Mouse (Mus musculus) B cell, adult 2 months (primary cell): ENCODE results near the gene Zc3h4.

Experiments used
- DNase-seq, 2 experiments: peaks; one replicate each; pipeline ENCODE4 v3.0.0; 2022

Gene Zc3h4

DNA sequence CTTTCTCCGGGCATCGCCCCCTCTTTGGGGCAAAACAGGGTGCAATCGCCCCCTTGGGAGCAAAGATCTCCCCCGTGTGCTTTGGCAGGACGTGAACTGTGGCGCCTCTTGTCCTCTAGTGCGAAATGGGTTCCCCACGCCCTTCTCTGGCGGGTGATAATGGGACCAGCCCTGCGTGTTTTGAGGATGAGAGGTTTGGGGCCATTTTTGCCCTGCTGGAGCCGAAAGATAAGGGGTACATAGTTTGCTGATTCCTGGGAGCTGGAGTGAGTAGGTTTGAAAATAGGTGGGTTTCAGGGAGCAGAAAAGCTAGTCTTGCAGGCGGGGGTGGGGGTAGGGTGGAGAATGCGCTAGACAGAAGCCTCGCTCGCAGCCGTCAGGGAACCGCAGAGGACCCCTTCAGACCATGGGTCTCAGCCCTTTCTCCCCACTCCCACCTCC, 1.3 kb downstream of the Zc3h4 start:
- DNase-seq, result peak; percentile 55 to 57

DNA sequence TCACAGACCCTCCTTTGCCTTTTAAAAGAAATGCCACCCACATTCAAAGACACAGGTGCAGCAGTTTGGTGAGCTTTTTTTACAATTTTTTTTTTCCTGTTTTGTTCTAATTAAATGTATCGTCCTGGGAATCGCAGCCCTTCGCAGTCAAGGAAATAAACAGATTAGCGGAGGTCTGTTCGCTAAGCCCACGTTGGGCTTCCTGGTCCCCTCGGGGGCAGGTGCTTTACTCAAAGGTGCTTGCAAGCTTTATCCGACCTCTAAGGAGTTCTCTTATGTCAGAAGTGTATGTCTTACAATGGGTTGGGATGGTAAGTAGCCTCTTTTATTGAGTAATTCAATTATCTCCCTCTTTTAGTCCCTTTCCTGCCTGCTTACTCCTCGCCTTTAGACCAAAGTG, 1.7 kb downstream of the Zc3h4 start:
- DNase-seq, result peak in 1 of 2 experiments; percentile 14

DNA sequence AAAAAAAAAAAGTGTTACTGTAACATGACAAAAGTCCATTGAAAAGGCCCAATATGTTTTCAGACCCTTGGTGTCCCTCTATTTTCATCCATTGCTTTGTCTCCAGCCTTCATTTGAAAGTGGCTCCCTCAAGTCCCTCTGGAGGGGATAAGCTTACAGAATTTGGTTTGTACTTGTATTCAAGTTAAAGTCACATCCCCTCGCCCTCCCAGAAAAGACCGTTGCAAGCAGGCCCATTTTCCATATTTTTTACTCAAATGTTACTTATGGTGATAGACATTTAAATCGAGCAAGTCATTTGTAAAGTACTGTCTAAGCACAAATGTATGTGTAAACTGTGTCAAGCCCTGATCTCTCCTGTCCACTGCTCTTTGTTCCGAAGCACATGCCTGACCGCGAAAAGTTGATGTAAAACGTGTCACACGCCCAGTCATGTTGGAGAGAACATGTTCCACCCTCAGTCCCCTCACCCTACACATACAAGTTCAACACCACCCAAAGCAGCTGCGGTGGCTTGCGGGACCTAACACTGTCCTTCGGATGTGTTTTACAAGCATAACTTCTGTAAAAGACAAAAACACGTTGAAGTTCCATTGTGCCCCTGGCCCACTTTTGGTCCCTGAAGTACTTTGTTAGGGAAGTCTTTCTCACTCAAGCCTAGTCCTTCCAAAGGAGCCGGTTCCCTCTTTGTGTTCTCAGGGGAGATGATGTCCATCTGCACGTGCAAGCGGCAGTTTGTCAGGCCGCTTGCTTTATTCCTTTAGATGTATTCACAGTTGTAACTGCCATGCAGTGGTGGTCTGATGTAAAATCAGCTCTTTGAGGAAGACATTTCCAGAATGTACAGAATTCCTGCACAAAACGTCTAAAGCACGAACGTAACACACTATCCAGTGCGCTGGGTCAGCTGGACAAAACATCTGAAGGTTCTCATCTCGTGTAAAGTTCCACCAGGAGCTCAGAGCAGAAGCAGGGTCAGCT, 2.5 kb downstream of the Zc3h4 start:
- peak; percentile 25 for DNase-seq

DNA sequence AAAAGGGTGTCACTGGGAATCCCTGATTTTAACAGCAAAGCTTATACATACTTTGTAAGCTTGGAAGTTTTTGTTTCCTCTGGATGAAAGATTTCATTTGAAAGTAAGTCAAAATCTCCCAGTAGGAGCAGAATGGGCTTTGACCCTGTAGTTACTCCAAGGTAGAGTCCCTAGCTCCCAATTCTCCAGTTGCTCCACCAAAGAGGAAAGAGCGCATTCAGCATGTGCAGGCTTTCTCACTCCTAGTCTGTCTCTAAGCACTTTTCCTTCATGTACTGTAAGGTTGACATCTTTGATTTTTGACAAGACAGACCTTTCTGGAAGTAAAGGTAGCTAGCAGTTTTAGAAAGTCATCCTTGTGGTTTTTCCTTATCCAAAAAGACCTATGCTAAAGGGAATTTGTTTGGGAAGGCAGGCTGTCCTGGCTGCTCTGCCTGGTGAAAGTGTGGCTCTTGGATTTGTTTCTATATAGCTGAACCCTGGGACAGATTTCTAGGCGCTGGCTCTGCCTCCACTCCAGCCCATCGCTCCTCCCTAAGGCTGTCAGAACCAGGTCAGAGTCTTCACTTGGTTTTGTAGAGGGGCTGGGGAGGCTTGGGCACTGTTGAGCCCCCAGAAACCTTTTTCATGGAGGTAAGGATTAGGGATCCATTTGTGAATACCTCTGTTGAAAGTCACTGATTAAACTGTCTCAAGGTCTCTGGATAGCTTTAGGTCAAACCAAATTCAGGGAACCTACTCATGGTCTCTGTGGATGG, 3.8 kb downstream of the Zc3h4 start:
- DNase-seq, result no peak

DNA sequence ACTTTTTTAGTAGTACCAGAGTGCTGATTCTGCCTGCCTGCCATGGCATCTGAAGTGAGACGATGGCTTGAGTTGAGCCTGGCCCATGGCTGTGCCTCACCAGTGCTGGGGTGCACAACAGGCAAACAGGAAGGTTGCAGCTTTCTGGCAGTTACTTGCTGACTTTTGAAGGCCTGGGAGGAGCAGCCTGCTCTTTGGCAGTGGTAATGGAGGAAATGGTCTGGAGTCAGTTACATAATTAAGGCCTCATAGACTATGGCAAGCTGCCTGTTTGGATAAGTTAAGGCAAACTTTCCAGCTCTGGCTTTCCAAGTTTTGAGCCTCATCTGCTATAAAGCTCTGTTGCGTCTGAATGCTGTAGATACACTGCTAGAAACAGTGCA, 4.4 kb downstream of the Zc3h4 start:
- peak; percentile 12 to 22 for DNase-seq

DNA sequence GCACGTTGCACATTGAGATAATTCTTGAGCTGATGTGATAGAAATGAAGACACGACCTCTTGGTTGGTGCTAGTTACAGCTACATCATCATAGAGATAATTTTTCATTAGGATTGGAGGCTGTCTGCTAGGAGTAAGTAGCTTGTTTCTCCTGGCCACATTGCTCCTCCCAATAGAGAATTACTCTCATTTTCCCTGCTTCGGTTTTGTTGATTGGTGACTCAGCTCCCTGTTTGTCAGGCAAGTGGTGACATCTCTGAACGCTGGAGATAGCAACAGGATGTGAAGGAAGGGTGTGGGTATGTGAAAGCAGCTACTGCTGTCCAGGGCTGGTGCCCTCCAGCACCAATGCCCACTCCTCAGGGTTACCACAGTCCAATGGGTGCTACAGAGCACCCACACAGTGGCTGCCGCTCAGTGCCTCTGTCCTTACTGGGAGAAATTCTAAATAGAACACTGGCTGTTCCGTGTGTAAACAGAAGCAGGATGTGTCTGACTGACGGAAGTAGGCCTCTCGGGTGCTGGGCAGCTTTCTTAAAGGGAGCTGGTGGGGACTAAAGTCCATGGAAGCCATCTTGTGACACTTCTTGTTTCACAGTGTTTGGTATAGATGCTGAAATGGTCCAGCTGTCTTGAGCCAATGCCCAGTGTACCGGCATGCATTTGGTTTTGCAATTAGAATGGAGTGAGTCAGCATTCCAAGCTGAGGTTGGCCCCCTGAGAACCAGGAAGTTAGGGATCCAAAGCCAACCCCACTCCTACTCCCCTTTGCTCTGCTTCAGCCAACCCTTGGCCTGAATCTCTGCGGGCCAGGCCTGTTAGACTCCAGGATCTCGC, 5.0 kb downstream of the Zc3h4 start:
- DNase-seq, result peak; percentile 42 to 51

DNA sequence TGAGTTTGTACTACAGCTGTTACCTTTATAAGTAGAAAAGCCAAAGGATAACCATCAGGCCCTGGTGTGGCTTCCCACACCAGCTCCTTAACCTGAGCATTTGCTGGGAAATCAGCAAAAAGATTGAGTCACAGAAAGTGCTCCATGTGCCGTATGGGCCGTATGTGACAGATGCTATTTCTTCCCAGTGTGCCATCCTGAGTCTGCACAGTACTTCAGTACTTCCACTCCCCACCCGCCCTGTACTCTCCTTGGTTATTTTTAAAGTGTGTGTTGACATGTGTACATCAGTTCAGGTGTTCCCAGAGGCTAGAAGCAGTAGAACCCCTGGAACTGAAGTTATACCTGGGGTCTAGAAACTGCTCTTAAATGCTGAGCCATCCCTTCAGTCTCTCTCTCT, 6.3 kb downstream of the Zc3h4 start:
- DNase-seq, result no peak

DNA sequence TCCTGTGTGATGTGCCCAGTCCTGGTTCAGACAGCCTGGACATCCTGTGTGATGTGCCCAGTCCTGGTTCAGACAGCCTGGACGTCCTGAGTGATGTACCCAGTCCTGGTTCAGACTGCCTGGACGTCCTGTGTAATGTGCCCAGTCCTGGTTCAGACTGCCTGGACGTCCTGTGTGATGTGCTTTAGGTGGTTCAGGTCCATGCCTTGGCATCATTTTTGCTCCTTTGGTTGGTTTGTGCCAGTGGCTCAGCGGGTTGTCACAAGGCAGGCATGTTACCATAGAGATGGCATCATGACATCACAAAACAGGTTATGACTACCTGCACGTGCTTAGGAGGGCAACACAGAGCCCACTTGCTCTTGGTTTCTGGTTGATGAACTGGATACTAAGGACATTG, 10.4 kb downstream of the Zc3h4 start:
- DNase-seq, result no peak

DNA sequence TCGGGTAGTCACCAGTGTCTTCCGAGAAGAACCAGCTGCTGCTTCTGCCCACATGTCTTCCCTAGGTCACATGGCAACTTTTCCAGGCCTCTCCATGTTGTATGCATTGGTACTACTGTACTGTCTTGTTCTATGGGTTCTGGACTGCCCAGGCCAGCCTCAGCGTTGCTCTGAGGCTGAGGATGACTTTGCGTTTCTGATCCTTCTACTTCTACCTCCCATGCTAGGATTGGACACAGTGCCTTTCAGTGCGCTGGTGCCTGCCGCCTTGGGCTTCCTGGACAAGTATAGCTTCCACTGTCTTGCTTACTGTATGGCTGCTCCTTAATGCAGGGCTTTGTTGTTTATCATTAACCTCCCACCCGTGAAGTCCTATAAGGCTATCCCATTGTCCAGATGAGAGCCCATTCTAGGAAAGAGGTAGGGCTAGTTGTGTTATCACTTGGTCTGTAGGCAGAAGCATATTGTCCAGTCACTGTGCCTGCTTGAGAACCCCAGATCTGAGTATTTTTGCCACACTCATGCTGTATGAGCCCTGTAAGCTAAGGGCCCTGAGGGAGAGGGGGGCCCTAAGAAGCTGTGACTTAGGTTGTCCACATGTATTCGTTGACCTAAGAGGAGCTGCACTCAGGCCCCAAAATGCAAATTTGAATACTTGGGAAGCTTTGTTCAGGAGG, 11.6 kb downstream of the Zc3h4 start:
- no peak for DNase-seq

DNA sequence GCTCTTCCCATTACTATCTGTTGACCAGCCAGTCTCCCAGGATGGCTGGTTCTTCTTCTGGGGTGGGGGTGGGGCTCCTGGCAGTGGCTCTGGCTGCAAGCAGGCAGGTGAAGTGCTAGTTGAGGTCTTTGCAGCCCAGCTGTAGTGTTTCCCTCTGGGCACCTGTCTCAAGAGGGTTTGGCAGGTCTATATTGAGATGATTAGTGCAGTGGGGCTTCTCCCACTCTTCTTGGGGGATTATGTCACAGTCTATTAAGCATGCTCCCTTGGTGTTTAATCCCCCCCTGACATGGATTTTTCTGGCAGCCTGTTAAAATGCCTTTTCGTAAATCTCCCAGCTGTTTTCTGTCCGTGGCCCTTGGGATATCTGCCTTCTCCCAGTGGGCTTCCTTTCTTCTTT, 12.2 kb downstream of the Zc3h4 start:
- DNase-seq, result no peak

DNA sequence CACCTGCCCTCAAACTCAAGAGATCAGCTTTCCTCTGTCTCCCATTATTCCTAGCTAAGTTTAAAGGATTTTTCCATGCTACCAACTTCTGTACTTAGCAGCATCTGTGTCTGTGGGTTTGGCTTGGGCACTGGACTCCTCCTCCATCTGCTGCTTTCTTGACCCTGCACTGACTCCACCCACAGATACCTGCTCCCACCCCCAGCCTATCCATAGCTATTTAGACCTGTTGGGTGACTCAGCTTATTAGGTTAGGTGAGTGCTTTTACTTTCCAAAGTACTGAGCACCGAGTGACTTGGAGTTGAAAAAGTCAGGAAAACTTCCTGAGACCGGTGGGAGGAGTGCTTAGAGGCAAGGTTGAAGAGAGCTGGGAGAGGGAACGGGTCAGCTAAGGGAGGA, 14.7 kb downstream of the Zc3h4 start:
- DNase-seq, result no peak

DNA sequence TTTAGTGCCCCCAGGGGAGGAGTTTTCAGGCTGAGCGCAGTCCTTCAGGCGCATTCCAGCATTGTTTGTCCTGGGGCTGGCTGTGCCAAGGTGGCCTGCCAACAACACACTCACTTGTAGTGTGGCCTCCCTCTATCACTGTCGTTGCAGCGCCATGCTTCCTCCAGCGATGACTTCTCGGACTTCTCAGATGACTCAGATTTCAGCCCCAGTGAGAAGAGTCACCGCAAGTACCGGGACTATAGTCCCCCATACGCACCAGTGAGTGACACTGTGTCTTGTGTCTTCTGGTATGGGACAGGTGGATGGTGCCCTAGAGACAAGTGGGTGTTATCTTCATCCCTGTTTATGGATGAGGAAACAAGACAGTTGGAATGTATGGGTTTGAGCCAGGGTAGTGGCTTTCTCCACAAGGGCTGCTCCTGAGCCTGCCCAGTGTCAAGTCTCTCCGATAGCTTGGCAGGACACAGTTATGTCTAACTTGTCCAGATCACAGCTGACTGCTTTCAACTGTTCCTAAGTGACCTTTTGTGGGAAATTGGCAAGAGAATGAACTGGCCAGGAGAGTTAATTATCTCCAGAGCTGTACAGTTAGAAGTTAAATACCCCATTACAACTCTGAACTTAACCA, 16.5 kb downstream of the Zc3h4 start:
- no peak for DNase-seq

DNA sequence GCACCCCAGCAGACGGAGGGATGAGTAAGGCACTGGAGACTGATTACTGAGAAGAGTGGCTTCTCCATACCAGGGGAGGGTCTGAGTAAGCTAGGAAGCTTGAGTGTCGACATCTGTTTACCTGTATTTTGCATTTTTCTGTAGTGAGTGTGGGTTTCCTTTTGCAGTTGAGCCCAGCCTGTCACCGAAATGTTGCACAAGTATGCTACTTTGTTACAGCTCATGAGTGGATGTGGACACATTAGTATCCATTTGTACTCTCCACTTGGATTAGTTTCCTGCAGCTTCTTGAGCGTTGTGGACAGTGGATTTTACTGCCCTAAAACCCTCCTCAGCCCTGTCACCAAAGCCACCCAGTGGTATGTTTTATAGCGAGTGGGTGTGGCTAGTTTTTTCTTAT, 18.0 kb downstream of the Zc3h4 start:
- no peak for DNase-seq

DNA sequence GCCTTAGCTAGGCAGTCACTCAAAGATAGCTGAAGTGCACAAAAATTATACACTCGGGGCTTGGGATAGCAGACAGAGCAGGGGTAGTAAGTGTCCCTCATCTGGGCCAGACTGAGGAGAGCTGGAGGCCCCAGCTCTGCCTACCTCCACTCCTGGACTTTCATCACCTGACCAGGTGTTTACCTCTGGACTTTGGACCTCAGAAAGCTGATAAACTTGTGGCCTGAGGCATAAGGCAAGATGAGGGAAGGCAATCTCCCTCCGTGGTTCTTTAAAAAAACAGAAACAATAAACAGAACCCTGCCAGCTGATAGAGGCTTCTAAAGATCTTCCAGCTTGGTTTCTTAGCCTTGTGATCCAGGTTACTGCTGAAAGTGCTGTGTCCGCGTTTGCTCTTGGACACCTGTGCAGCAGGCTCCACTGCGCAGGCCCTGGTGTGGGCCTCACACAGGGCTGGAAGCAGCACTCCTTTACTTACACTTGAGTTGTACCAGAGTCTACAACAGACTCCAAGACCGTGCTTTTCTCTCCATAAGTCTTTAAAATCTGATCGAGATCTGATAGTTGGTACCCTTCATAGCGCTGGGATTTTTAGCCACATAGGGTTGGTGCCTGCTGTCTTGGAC, 19.9 kb downstream of the Zc3h4 start:
- no peak for DNase-seq

DNA sequence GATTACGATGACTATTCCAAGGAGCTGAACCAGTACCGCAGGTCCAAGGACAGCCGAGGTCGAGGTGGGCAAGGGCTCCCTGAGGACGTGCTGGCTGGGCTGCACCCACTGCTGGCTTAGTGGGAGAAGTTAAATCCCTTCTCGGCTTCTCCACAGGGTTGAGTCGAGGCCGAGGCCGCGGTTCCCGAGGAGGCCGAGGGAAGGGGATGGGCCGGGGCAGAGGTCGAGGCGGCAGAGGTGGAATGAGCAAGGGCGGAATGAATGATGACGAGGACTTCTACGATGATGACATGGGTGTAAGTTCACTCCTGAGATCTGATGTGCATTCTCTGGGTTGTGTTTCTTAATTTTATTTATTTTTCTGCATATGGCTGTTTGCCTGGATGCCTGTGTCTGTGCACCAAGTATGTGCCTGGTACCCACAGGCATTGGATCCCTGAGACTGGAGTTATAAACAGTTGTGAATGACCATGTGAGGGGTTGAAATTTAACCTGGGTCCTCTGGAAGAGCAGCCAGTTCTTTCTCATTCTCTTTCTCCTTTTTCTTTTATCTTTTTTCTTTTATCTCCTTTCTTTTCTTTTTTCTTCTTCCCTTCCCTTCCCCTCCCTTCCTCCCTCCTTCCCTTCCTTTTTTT, 21.6 kb downstream of the Zc3h4 start:
- no peak for DNase-seq

DNA sequence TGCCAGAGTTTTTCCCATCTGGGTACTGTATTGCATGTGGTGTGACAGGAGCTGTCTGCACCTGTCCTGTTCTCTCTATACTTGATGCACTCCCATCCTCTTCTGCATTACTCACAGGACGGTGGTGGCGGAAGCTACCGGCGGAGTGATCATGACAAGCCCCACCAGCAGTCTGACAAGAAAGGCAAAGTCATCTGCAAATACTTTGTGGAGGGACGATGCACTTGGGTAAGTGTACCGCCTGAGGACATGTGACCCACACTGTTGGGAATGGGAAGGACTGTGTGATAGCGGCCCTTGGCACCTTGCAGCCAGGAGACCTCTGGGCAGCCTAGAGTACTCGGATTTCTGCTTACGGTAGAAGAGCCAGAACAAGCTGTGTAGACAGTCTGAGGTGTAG, 23.0 kb downstream of the Zc3h4 start:
- DNase-seq, result no peak

DNA sequence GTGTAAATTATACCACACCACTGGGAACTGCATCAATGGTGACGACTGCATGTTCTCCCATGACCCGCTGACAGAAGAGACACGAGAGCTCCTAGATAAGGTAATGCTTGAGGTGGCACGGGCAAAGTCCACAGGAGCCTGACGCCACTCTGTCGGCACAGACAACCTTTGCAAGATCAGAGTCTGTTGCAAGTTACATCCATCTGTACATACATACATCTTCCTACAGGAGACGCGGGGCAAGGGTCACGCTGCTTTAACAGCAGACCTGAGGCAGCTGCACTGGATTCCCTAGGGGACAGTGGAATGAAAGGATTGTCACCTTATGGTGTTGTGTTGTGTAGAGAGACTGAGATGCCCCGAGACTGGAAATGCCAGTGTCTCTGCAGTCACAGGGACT, 25.0 kb downstream of the Zc3h4 start:
- no peak for DNase-seq

DNA sequence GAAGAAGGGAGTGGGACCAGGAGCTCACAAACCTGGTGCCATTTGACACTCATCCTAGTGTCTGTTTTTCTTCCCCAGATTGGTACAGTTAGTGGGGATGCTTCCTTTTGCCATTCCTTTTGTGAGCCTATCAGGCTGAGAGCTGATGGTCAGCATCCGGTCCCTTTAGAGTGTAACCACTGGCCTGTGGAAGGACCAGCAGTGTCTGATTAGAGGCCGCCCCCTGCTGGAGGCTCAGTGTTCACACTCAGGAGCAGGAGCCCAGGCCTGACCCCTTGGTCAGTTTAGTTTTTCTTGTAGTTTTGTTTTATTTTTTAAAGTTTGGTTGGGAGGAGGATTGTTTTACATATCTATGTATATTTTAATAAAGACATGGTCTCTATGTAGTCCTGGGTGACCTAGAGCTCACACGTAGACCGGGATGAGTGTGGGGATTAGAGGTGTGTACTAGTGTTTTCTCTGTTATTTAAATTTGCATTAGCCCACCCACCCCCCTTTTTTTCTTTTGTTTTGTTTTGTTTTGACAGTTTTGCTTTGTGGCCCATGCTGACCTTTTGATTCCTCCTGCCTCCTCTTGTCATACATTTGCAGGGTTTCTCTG, 25.5 kb downstream of the Zc3h4 start:
- peak; percentile 84 for DNase-seq

DNA sequence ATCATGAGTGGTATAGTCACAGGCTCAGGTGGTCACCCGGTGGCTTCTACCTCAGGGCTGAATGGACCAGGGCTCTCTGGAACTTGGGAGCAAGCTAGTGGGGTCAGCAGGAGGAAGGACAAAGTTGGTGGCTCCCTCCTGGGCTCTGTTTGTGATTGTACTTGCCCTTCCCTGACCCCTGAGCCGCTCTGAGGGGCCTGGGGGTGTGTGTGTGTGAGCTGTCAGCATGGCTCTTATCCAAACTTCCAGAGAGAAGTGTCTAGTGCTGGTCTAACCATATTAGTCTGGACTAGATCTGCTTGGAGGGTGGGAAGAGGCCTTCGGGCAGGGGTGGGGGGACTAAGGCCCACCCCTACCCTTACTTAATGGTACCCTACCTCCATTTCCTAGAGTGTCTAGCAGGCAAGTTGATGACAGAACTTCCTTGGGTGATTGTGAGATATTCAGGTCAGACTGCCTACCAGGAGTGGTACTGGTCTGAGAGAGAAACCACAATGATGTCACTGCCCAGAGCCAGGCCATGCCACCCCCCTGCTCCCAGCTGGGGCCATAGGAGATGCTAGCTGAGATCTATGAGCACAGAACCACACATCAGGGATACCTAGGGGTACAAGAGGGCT, 32.8 kb downstream of the Zc3h4 start:
- DNase-seq, result no peak

DNA sequence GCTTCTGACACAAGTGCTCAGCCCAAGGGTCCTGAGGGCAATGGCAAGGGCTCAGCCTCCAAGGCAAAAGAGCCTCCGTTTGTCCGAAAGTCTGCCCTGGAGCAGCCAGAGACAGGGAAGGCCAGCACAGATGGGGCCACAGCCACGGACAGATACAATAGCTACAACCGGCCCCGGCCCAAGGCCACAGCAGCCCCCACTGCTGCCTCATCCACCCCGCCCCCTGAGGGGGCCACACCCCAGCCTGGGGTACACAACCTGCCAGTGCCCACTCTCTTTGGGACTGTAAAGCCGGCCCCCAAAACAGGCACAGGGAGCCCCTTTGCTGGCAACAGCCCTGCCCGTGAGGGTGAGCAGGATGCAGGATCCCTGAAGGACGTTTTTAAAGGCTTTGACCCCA, 34.4 kb downstream of the Zc3h4 start:
- no peak for DNase-seq
